Mouse (Mus musculus) midbrain, postnatal 0 days (tissue): ENCODE measurements around the gene Gm1043. TPM values are rescaled to one million over a fixed set of nuclear protein-coding genes. Genes with fewer than 3 reads are reported as not detected.

ENCODE experiments used
- ATAC-seq: fragments of 200-750 bp; cut with Nextera tagmentation; 2 replicates; pipeline ENCODE4 v1.8.0; 2017; ENCODE audit warnings: moderate number of reproducible peaks, mild to moderate bottlenecking, moderate TSS enrichment, moderate library complexity; ENCODE audit not compliant: low FRiP score
- DNase-seq: peaks from one replicate; pipeline ENCODE4 v3.0.0-alpha.2; 2015; ENCODE audit warnings: low spot score
- H3K27ac ChIP-seq: fragments of 300-500 bp; sonication (generic); 2 replicates; pipeline ENCODE4 v1.5.1; 2014; ENCODE audit warnings: low read depth, mild to moderate bottlenecking, low read length, mixed read lengths
- H3K27me3 ChIP-seq: fragments of 300-500 bp; sonication (generic); 2 replicates; pipeline ENCODE4 v1.6.1; 2014; ENCODE audit warnings: low read length, control low read depth, mixed read lengths; ENCODE audit not compliant: insufficient read depth
- H3K36me3 ChIP-seq: fragments of 300-500 bp; sonication (generic); 2 replicates; pipeline ENCODE4 v1.6.1; 2014; ENCODE audit warnings: low read length, control low read depth, mixed read lengths; ENCODE audit not compliant: insufficient read depth
- H3K4me1 ChIP-seq: fragments of 300-500 bp; sonication (generic); 2 replicates; pipeline ENCODE4 v1.6.1; 2014; ENCODE audit warnings: mild to moderate bottlenecking, control low read depth, antibody characterized with exemption, low read length, mixed read lengths; ENCODE audit not compliant: insufficient read depth
- H3K4me2 ChIP-seq: fragments of 300-500 bp; sonication (generic); 2 replicates; pipeline ENCODE4 v1.6.1; 2014; ENCODE audit warnings: low read depth, mild to moderate bottlenecking, low read length, mixed read lengths; ENCODE audit not compliant: poor library complexity, severe bottlenecking
- H3K4me3 ChIP-seq: fragments of 300-500 bp; sonication (generic); 2 replicates; pipeline ENCODE4 v1.5.1; 2014; ENCODE audit warnings: low read depth, mild to moderate bottlenecking, low read length, moderate library complexity
- H3K9ac ChIP-seq: fragments of 300-500 bp; sonication (generic); replicated peaks from 2 replicates; pipeline ENCODE4 v1.6.1; 2014; ENCODE audit warnings: mild to moderate bottlenecking, low read length, moderate library complexity, mixed read lengths; ENCODE audit not compliant: poor library complexity, severe bottlenecking
- H3K9me3 ChIP-seq: fragments of 300-500 bp; sonication (generic); 2 replicates; pipeline ENCODE4 v1.6.1; 2016; ENCODE audit warnings: low read length, control low read depth
- CTCF ChIP-seq: IDR thresholded peaks from 2 replicates; pipeline ENCODE4 v1.5.1; 2016; ENCODE audit warnings: antibody characterized with exemption, mild to moderate bottlenecking
- WGBS: fragments of 180-500 bp; shearing (Covaris S2); extraction: QIAGEN DNeasy Blood & Tissue Kit; methylation state at CpG from one replicate; pipeline ENCODE4 v1.1.7; 2014; 5-methylcytosine and 5-hydroxymethylcytosine counted together
- polyA plus RNA-seq: library from polyadenylated mRNA; unstranded; fragments of >200 nt; fragmentation: Nextera tagmentation; extraction: Ambion mirVana; gene quantifications from 2 replicates; pipeline ENCODE4 v1.2.1, GENCODE M21; 2015
- total RNA-seq: library from RNA; depleted of rRNA; stranded (reverse); fragments of >200 nt; gene quantifications from 2 replicates; pipeline ENCODE4 v1.2.3, GENCODE M21; 2014

Gene Gm1043
- total and polyA plus RNA-seq, 2 experiments from 2014 or later, result 1.6 to 19.4 TPM

DNA sequence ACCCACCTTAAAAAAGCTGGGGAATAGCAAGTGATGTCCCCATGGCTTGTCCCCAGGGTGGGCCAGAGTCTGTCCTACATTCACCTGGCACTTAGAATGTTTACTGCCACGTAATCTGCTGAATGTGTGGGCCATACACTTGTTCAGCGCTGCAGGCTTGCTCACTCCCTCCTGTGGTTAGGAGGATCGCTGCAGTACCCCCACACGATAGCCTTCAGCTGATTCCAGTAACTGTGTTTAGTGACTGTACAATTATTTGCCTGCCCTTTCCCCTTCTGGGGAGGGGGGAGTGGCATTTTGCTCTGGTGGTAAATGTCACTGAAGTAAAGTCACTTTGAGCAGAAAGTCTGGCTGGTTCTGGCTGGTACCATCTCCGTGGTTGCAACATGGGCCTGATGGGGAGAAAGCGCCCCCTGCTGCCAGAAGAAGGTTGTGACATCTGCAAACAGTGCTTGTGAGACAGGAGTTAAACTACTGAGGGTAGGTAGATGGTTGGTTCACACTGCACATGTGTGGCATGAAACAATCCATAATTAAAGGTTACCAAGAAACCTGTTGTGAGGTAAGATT lies 24.2 kb downstream of the Gm1043 start:
- no peak overlapping the region for H3K4me3 ChIP-seq
- DNase-seq, result peak; percentile 78
- peaks cover 7% of the 10 kb centered on the region; the same call in 1 of the 2 replicates for H3K4me1 ChIP-seq
- H3K4me2 ChIP-seq, result no peak overlapping the region
- H3K27ac ChIP-seq, result no peak overlapping the region
- H3K27me3 ChIP-seq, result no peaks in the 10 kb centered on the region
- 34% methylated on average over 6 of the region's 6 CpGs for WGBS
- peak; percentile 89 for TF ChIP-seq CTCF
- H3K9me3 ChIP-seq, result no peaks in the 10 kb centered on the region
- peaks cover 11% of the 10 kb centered on the region; the same call in 1 of the 2 replicates for H3K36me3 ChIP-seq
- H3K9ac ChIP-seq, result no peak overlapping the region
- ATAC-seq, result 0 out of 2 replicates have a peak, but pooled peaks have one; percentile 17

DNA sequence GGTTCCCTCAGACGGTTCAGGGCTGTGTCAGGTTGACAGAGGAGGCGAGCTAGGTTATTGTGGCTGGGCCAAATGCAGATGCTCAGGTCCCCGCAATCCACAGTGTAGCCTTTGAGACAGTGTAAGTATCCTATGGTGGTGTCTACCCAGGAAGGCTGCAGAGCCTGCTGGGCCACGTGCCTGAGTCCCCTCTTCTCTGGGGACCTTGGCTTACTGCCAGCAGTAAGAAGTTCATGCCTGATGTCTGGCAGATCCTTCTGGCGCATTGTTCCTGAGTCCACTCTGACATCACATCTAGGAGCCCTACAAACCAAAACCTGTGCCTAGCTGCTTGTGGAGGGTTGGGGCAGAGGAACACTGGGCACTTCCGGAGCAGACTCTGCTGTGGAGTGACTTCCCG lies 27.2 kb downstream of the Gm1043 start:
- no peak overlapping the region for H3K4me2 ChIP-seq
- H3K27ac ChIP-seq, result no peak overlapping the region
- DNase-seq (no peak), ATAC-seq (no peak)
- H3K4me3 ChIP-seq, result no peak overlapping the region
- H3K9ac ChIP-seq, result 0 out of 2 replicates have a peak overlapping the region, but pooled peaks have one; percentile 0
- no peaks in the 10 kb centered on the region for H3K9me3 ChIP-seq
- peaks cover 16% of the 10 kb centered on the region; the same call in 1 of the 2 replicates for H3K36me3 ChIP-seq
- H3K4me1 ChIP-seq, result no peaks in the 10 kb centered on the region
- TF ChIP-seq CTCF, result no peak
- H3K27me3 ChIP-seq, result no peaks in the 10 kb centered on the region
- 74% methylated on average over 7 of the region's 7 CpGs for WGBS

DNA sequence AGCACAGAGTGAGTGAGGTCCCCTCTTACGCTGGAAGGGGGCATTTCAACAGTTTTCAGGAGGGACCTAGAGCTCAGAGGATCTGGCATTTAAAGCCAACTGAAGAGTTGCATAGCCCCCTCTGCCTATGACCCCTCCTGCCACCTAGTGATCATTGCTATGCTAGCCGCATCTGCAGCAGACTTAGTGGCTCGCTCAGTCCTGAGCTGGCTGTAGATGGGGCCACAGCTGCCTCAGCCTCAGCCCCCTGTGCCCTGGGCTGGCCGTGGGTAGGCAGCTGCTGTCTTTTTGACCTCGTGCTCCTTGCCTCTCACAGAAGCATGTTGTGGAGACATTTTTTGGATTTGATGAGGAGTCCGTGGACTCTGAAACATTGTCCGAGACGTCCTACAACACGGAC lies 32.0 kb downstream of the Gm1043 start:
- peak; percentile 74 for TF ChIP-seq CTCF
- Histone ChIP-seq H3K36me3 (peaks cover 43% of the 10 kb centered on the region), H3K4me3 (no peak overlapping the region), H3K27ac (no peak overlapping the region), H3K4me1 (no peaks in the 10 kb centered on the region), H3K9me3 (no peaks in the 10 kb centered on the region), H3K4me2 (no peak overlapping the region), H3K9ac (no peak overlapping the region), H3K27me3 (no peaks in the 10 kb centered on the region)
- DNase-seq (peak; percentile 55), ATAC-seq (peak; percentile 40; the same call in 1 of the 2 replicates)
- WGBS, result 55% methylated on average over 9 of the region's 9 CpGs

DNA sequence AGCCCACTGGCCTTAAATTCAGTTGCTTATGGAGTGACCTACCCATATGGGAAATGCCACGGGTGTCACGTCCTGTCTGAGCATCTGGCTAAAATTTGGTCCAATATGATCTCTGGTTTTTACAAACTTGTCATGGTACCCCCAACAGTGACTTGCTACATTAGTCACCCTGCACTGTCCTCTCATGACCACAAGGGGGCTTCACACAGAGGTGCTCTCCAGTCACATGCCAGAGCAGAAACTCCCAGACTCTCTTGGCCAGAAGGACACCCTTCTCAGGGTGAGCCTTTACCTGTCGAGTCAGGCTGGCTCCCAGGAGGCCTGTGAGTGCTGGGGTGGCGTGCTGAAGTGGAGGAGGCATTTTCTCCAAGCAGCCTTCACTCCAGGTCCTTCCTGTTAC lies 33.1 kb downstream of the Gm1043 start:
- Histone ChIP-seq H3K4me1 (no peaks in the 10 kb centered on the region), H3K4me3 (no peak overlapping the region), H3K9ac (no peak overlapping the region), H3K4me2 (no peak overlapping the region), H3K27me3 (no peaks in the 10 kb centered on the region), H3K27ac (no peak overlapping the region), H3K9me3 (no peaks in the 10 kb centered on the region), H3K36me3 (peaks cover 44% of the 10 kb centered on the region)
- peak; percentile 90 for TF ChIP-seq CTCF
- DNase-seq (peak; percentile 77), ATAC-seq (0 out of 2 replicates have a peak, but pooled peaks have one; percentile 19)
- WGBS, result 45% methylated on average over 4 of the region's 4 CpGs

DNA sequence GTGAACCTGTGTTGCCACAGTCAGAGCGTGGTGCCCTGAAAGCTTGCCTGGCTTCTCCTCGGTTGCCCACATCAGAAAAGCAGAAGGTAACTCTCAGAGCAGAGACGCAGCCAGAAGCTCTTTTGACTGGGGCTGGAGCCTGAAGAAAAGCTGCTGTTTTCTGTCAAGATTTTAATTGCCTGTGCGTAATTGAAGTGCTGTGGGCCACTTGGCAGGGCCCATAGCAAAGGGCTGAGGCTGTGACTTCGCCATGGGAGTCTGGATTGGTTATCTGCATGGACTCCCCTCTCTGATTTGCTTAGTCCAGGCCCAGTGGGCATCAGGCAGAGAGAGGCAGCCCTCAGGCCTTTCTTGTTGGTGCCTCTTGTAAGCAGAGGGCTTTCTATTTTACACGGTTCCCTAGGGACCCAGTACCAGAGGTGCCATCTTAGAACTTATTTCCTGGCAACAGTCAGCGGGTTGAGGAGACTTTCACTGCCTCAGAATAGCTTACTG lies 36.1 kb downstream of the Gm1043 start:
- no peaks in the 10 kb centered on the region for H3K9me3 ChIP-seq
- H3K27ac ChIP-seq, result no peak overlapping the region
- H3K9ac ChIP-seq, result no peak overlapping the region
- no peak for ATAC-seq
- H3K4me1 ChIP-seq, result no peaks in the 10 kb centered on the region
- 74% methylated on average over 7 of the region's 7 CpGs for WGBS
- TF ChIP-seq CTCF, result no peak
- H3K27me3 ChIP-seq, result no peaks in the 10 kb centered on the region
- H3K36me3 ChIP-seq, result peaks cover 46% of the 10 kb centered on the region
- peak; percentile 22 for DNase-seq
- H3K4me3 ChIP-seq, result no peak overlapping the region
- H3K4me2 ChIP-seq, result no peak overlapping the region

DNA sequence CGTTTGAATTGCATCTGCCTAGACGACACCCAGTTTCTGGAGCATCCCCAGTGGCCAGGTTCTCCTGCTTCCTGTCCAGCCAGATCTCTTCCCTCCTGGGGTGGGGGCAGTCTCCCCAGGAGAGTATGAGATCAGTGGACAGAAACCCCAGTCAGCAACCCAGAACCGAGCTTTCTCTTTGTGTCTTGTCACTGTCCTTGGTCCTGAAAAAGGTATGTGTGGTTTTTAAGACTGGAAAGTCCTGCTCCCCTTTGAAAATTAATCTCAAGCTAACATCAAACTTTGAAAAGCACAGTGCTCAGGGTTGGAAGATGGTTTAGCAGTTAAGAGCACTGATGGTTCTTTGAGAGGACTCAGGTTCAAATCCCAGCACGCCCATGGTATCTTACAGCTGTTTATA lies 46.7 kb downstream of the Gm1043 start:
- Histone ChIP-seq H3K36me3 (peaks cover 7% of the 10 kb centered on the region; the same call in 1 of the 2 replicates), H3K4me3 (no peak overlapping the region), H3K27ac (no peak overlapping the region), H3K9me3 (no peaks in the 10 kb centered on the region), H3K4me1 (no peaks in the 10 kb centered on the region), H3K27me3 (no peaks in the 10 kb centered on the region), H3K9ac (no peak overlapping the region), H3K4me2 (no peak overlapping the region)
- DNase-seq (no peak), ATAC-seq (no peak)
- no peak for TF ChIP-seq CTCF
- WGBS, result 51% methylated on average over 4 of the region's 4 CpGs
